Mouse (Mus musculus): ENCODE measurements around the gene 1700020D05Rik.

1700020D05Rik gene

GRCm38 (mm10) chr19:5503687-5504086 lies at the start of gene 1700020D05Rik:
Gene 1700020D05Rik (minus strand): TSS chr19:5503787.
- no peak for DNase-seq

- DNase-seq, result no peak
Measured at GRCm38 (mm10) chr19:5547471-5548056, 44.0 kb upstream of the 1700020D05Rik start.

- DNase-seq, result no peak
Measured at GRCm38 (mm10) chr19:5544031-5544430, 40.4 kb upstream of the 1700020D05Rik start.

- DNase-seq, result no peak
Measured at GRCm38 (mm10) chr19:5543362-5543761, 39.8 kb upstream of the 1700020D05Rik start.

- no peak for DNase-seq
Measured at GRCm38 (mm10) chr19:5538786-5539185, 35.2 kb upstream of the 1700020D05Rik start.

- no peak for DNase-seq
Measured at GRCm38 (mm10) chr19:5532520-5532919, 28.9 kb upstream of the 1700020D05Rik start.

GRCm38 (mm10) chr19:5530138-5530524 lies 26.5 kb upstream of the 1700020D05Rik start:
- no peak for DNase-seq

- DNase-seq, result peak; percentile 99
Measured at GRCm38 (mm10) chr19:5529325-5530137, 25.9 kb upstream of the 1700020D05Rik start.

GRCm38 (mm10) chr19:5525204-5525603 lies 21.6 kb upstream of the 1700020D05Rik start:
- DNase-seq, result no peak

- DNase-seq, result peak; percentile 50
Measured at GRCm38 (mm10) chr19:5518721-5519120, 15.1 kb upstream of the 1700020D05Rik start.

- DNase-seq, result no peak
Measured at GRCm38 (mm10) chr19:5516906-5517505, 13.4 kb upstream of the 1700020D05Rik start.

- DNase-seq, result peak; percentile 34
Measured at GRCm38 (mm10) chr19:5515840-5516777, 12.5 kb upstream of the 1700020D05Rik start.

GRCm38 (mm10) chr19:5513005-5513349 lies 9.4 kb upstream of the 1700020D05Rik start:
- DNase-seq, result no peak

GRCm38 (mm10) chr19:5512091-5513004 lies 8.8 kb upstream of the 1700020D05Rik start:
- DNase-seq, result no peak

- no peak for DNase-seq
Measured at GRCm38 (mm10) chr19:5511074-5511632, 7.6 kb upstream of the 1700020D05Rik start.

- peak; percentile 99 for DNase-seq
Measured at GRCm38 (mm10) chr19:5510031-5511026, 6.7 kb upstream of the 1700020D05Rik start, which contains the start of gene Snx32. Gene Snx32 (minus strand): TSS chr19:5510538.

GRCm38 (mm10) chr19:5500330-5500875 lies 3.2 kb downstream of the 1700020D05Rik start:
- no peak for DNase-seq

- DNase-seq, result peak; percentile 17
Measured at GRCm38 (mm10) chr19:5496052-5496370, 7.6 kb downstream of the 1700020D05Rik start.

GRCm38 (mm10) chr19:5495353-5496051 lies 8.1 kb downstream of the 1700020D05Rik start:
- no peak for DNase-seq
